Mouse (Mus musculus) heart, embryonic 10.5 days (tissue): ENCODE results near the gene Prkn. TPM values are rescaled to one million over a fixed set of nuclear protein-coding genes. Genes with fewer than 3 reads are reported as not detected.

Source experiments
- DNase-seq: peaks from one replicate; pipeline ENCODE4 v3.0.0-alpha.2; 2017; ENCODE audit warnings: low spot score
- H3K27ac ChIP-seq: fragments of 300-500 bp; sonication (generic); 2 replicates; pipeline ENCODE4 v1.5.1; 2016; ENCODE audit warnings: mild to moderate bottlenecking
- H3K27me3 ChIP-seq: fragments of 300-500 bp; sonication (generic); 2 replicates; pipeline ENCODE4 v1.6.1; 2016; ENCODE audit warnings: mild to moderate bottlenecking; ENCODE audit not compliant: poor library complexity, insufficient read depth, severe bottlenecking
- H3K36me3 ChIP-seq: fragments of 300-500 bp; sonication (generic); 2 replicates; pipeline ENCODE4 v1.6.1; 2016; ENCODE audit warnings: mild to moderate bottlenecking, moderate library complexity
- H3K4me1 ChIP-seq: fragments of 300-500 bp; sonication (generic); 2 replicates; pipeline ENCODE4 v1.6.1; 2016; ENCODE audit warnings: mild to moderate bottlenecking
- H3K4me3 ChIP-seq: fragments of 300-500 bp; sonication (generic); 2 replicates; pipeline ENCODE4 v1.5.1; 2016; ENCODE audit warnings: mild to moderate bottlenecking, moderate library complexity
- H3K9me3 ChIP-seq: fragments of 300-500 bp; sonication (generic); 2 replicates; pipeline ENCODE4 v1.6.1; 2016; ENCODE audit warnings: mild to moderate bottlenecking, moderate library complexity
- WGBS: fragments of 180-500 bp; shearing (Covaris S2); methylation state at CpG from one replicate; pipeline ENCODE4 v1.1.7; 2016; 5-methylcytosine and 5-hydroxymethylcytosine counted together
- polyA plus RNA-seq: library from polyadenylated mRNA; unstranded; fragments of >200 nt; fragmentation: Nextera tagmentation; extraction: Ambion mirVana; gene quantifications from 2 replicates; pipeline ENCODE4 v1.2.1, GENCODE M21; 2016

The Prkn gene
- polyA plus RNA-seq, 1 experiment from 2014 or later: 1.0 TPM

GRCm38 (mm10) chr17:11267951-11268350 lies 427.8 kb downstream of the Prkn start:
- no peak for DNase-seq
- 85% methylated on average over 4 of the region's 4 CpGs for WGBS
- H3K27ac ChIP-seq: no peak overlapping the region
- no peaks in the 10 kb centered on the region for H3K27me3 ChIP-seq
- H3K36me3 ChIP-seq: no peaks in the 10 kb centered on the region
- H3K9me3 ChIP-seq: no peaks in the 10 kb centered on the region
- H3K4me1 ChIP-seq: no peaks in the 10 kb centered on the region
- no peak overlapping the region for H3K4me3 ChIP-seq

- no peaks in the 10 kb centered on the region for H3K36me3 ChIP-seq
- 66% methylated on average over 4 of the region's 4 CpGs for WGBS
- DNase-seq: no peak
- no peak overlapping the region for H3K4me3 ChIP-seq
- H3K27me3 ChIP-seq: no peaks in the 10 kb centered on the region
- H3K4me1 ChIP-seq: no peaks in the 10 kb centered on the region
- no peak overlapping the region for H3K27ac ChIP-seq
- no peaks in the 10 kb centered on the region for H3K9me3 ChIP-seq
Measured at GRCm38 (mm10) chr17:11270179-11270578, 430.0 kb downstream of the Prkn start.

GRCm38 (mm10) chr17:11271876-11272275 lies 431.7 kb downstream of the Prkn start:
- DNase-seq: no peak
- Histone ChIP-seq H3K4me3 (no peak overlapping the region), H3K27ac (no peak overlapping the region), H3K9me3 (no peaks in the 10 kb centered on the region), H3K27me3 (no peaks in the 10 kb centered on the region), H3K36me3 (no peaks in the 10 kb centered on the region), H3K4me1 (no peaks in the 10 kb centered on the region)

GRCm38 (mm10) chr17:11284246-11284645 lies 444.1 kb downstream of the Prkn start:
- H3K27ac ChIP-seq: no peak overlapping the region
- DNase-seq: no peak
- no peaks in the 10 kb centered on the region for H3K36me3 ChIP-seq
- no peaks in the 10 kb centered on the region for H3K27me3 ChIP-seq
- no peaks in the 10 kb centered on the region; the same call in 1 of the 2 replicates for H3K4me1 ChIP-seq
- 79% methylated on average over 4 of the region's 4 CpGs for WGBS
- no peaks in the 10 kb centered on the region for H3K9me3 ChIP-seq
- no peak overlapping the region for H3K4me3 ChIP-seq

- H3K4me3 ChIP-seq: no peak overlapping the region
- no peak overlapping the region for H3K27ac ChIP-seq
- no peaks in the 10 kb centered on the region for H3K9me3 ChIP-seq
- DNase-seq: no peak
- no peaks in the 10 kb centered on the region for H3K4me1 ChIP-seq
- 71% methylated on average over 3 of the region's 3 CpGs for WGBS
- H3K27me3 ChIP-seq: no peaks in the 10 kb centered on the region
- H3K36me3 ChIP-seq: no peaks in the 10 kb centered on the region
Measured at GRCm38 (mm10) chr17:11290183-11290582, 450.0 kb downstream of the Prkn start.

GRCm38 (mm10) chr17:11303116-11303515 lies 462.9 kb downstream of the Prkn start:
- H3K4me3 ChIP-seq: no peak overlapping the region
- no peak overlapping the region for H3K27ac ChIP-seq
- no peaks in the 10 kb centered on the region for H3K4me1 ChIP-seq
- no peaks in the 10 kb centered on the region for H3K9me3 ChIP-seq
- DNase-seq: no peak
- no peaks in the 10 kb centered on the region for H3K36me3 ChIP-seq
- no peaks in the 10 kb centered on the region for H3K27me3 ChIP-seq
- WGBS: 83% methylated on average over 9 of the region's 9 CpGs

GRCm38 (mm10) chr17:11309843-11310242 lies 469.7 kb downstream of the Prkn start:
- H3K27ac ChIP-seq: no peak overlapping the region
- no peak overlapping the region for H3K4me3 ChIP-seq
- no peaks in the 10 kb centered on the region for H3K9me3 ChIP-seq
- no peaks in the 10 kb centered on the region for H3K4me1 ChIP-seq
- no peaks in the 10 kb centered on the region for H3K27me3 ChIP-seq
- no peaks in the 10 kb centered on the region for H3K36me3 ChIP-seq
- DNase-seq: no peak
- 30% methylated on average over 1 of the region's 1 CpGs for WGBS

GRCm38 (mm10) chr17:11314163-11314562 lies 474.0 kb downstream of the Prkn start:
- Histone ChIP-seq H3K4me1 (no peaks in the 10 kb centered on the region), H3K4me3 (no peak overlapping the region), H3K9me3 (no peaks in the 10 kb centered on the region), H3K27ac (no peak overlapping the region), H3K27me3 (0 out of 2 replicates have a peak, but pooled peaks cover 6% of the 10 kb centered on the region), H3K36me3 (no peaks in the 10 kb centered on the region)
- DNase-seq: no peak
- 66% methylated on average over 2 of the region's 2 CpGs for WGBS

GRCm38 (mm10) chr17:11315675-11316074 lies 475.5 kb downstream of the Prkn start:
- WGBS: 87% methylated on average over 4 of the region's 4 CpGs

GRCm38 (mm10) chr17:11318946-11319345 lies 478.8 kb downstream of the Prkn start:
- Histone ChIP-seq H3K27ac (no peak overlapping the region), H3K4me1 (no peaks in the 10 kb centered on the region), H3K27me3 (0 out of 2 replicates have a peak, but pooled peaks cover 6% of the 10 kb centered on the region), H3K36me3 (no peaks in the 10 kb centered on the region), H3K9me3 (no peaks in the 10 kb centered on the region), H3K4me3 (no peak overlapping the region)
- 82% methylated on average over 7 of the region's 7 CpGs for WGBS
- no peak for DNase-seq

More at GRCm38 (mm10) chr17:11315675-11316074, 475.5 kb downstream of the Prkn start:
- Histone ChIP-seq H3K4me3 (no peak overlapping the region), H3K9me3 (no peaks in the 10 kb centered on the region), H3K4me1 (no peaks in the 10 kb centered on the region), H3K36me3 (no peaks in the 10 kb centered on the region), H3K27me3 (0 out of 2 replicates have a peak, but pooled peaks cover 6% of the 10 kb centered on the region), H3K27ac (no peak overlapping the region)
- DNase-seq: no peak

- WGBS: 74% methylated on average over 7 of the region's 7 CpGs
- Histone ChIP-seq H3K36me3 (no peaks in the 10 kb centered on the region), H3K4me1 (no peaks in the 10 kb centered on the region), H3K9me3 (no peaks in the 10 kb centered on the region), H3K4me3 (no peak overlapping the region), H3K27me3 (0 out of 2 replicates have a peak, but pooled peaks cover 6% of the 10 kb centered on the region), H3K27ac (no peak overlapping the region)
- DNase-seq: no peak
Measured at GRCm38 (mm10) chr17:11319666-11320360, 479.6 kb downstream of the Prkn start.

GRCm38 (mm10) chr17:11332081-11332480 lies 491.9 kb downstream of the Prkn start:
- Histone ChIP-seq H3K27me3 (no peaks in the 10 kb centered on the region), H3K4me3 (no peak overlapping the region), H3K36me3 (no peaks in the 10 kb centered on the region), H3K27ac (no peak overlapping the region), H3K9me3 (no peaks in the 10 kb centered on the region), H3K4me1 (no peaks in the 10 kb centered on the region)
- WGBS: 74% methylated on average over 8 of the region's 8 CpGs
- no peak for DNase-seq

GRCm38 (mm10) chr17:11333741-11334140 lies 493.6 kb downstream of the Prkn start:
- H3K36me3 ChIP-seq: no peaks in the 10 kb centered on the region
- H3K27ac ChIP-seq: no peak overlapping the region
- no peaks in the 10 kb centered on the region for H3K4me1 ChIP-seq
- no peak overlapping the region for H3K4me3 ChIP-seq
- 75% methylated on average over 3 of the region's 3 CpGs for WGBS
- H3K9me3 ChIP-seq: no peaks in the 10 kb centered on the region
- H3K27me3 ChIP-seq: no peaks in the 10 kb centered on the region
- DNase-seq: no peak

- 67% methylated on average over 1 of the region's 1 CpGs for WGBS
Measured at GRCm38 (mm10) chr17:11336156-11336555, 496.0 kb downstream of the Prkn start.

More at GRCm38 (mm10) chr17:11336156-11336555, 496.0 kb downstream of the Prkn start:
- Histone ChIP-seq H3K4me1 (no peaks in the 10 kb centered on the region), H3K9me3 (no peaks in the 10 kb centered on the region), H3K36me3 (no peaks in the 10 kb centered on the region), H3K27ac (no peak overlapping the region), H3K27me3 (no peaks in the 10 kb centered on the region; the same call in 1 of the 2 replicates), H3K4me3 (no peak overlapping the region)
- DNase-seq: no peak
